Mouse (Mus musculus) thymus, adult 2 months (tissue): ENCODE measurements around the gene Cks1b. TPM values are rescaled to one million over a fixed set of nuclear protein-coding genes. Genes with fewer than 3 reads are reported as not detected.

Experiments
- DNase-seq: peaks from one replicate; pipeline ENCODE4 v3.0.0; 2021
- H3K27ac ChIP-seq: fragments of 200-500 bp; 2 replicates; pipeline ENCODE4 v1.5.1; 2012; ENCODE audit warnings: low read length, control low read depth; ENCODE audit not compliant: control insufficient read depth, insufficient read depth
- H3K27me3 ChIP-seq: fragments of 200-500 bp; 2 replicates; pipeline ENCODE4 v1.6.1; 2012; ENCODE audit warnings: mild to moderate bottlenecking, low read length, moderate library complexity, mixed read lengths; ENCODE audit not compliant: control insufficient read depth, insufficient read depth
- H3K36me3 ChIP-seq: fragments of 200-500 bp; 2 replicates; pipeline ENCODE4 v1.6.1; 2012; ENCODE audit warnings: mild to moderate bottlenecking, low read length, moderate library complexity; ENCODE audit not compliant: control insufficient read depth, insufficient read depth
- H3K4me1 ChIP-seq: fragments of 200-500 bp; replicated peaks from 2 replicates; pipeline ENCODE4 v1.6.1; 2012; ENCODE audit warnings: low read length; ENCODE audit not compliant: control insufficient read depth, insufficient read depth
- H3K4me3 ChIP-seq: fragments of 200-500 bp; 2 replicates; pipeline ENCODE4 v1.5.1; 2012; ENCODE audit warnings: mild to moderate bottlenecking, low read length, control low read depth, moderate library complexity; ENCODE audit not compliant: control insufficient read depth, insufficient read depth
- CTCF ChIP-seq: fragments of 200-500 bp; IDR thresholded peaks from 2 replicates; pipeline ENCODE4 v1.5.1; 2012; ENCODE audit warnings: mild to moderate bottlenecking, control low read depth, low read length, moderate library complexity, borderline replicate concordance; ENCODE audit not compliant: control insufficient read depth, poor library complexity, insufficient read depth; ENCODE audit errors: extremely low read depth
- POLR2A ChIP-seq: fragments of 200-500 bp; IDR thresholded peaks from 2 replicates; pipeline ENCODE4 v1.6.1; 2012; ENCODE audit warnings: mild to moderate bottlenecking, low read length, control low read depth, moderate library complexity; ENCODE audit not compliant: control insufficient read depth, poor library complexity, insufficient read depth; ENCODE audit errors: extremely low read depth
- WGBS: fragments of 180-500 bp; shearing (Covaris S2); methylation state at CpG from one replicate; pipeline ENCODE4 v1.1.7; 2018; 5-methylcytosine and 5-hydroxymethylcytosine counted together
- polyA plus RNA-seq: library from polyadenylated mRNA; depleted of rRNA; stranded (reverse); fragments of >200 nt; gene quantifications from 2 replicates; pipeline ENCODE4 v1.2.3, GENCODE M21; 2012; rRNA removed

Gene Cks1b
- polyA plus RNA-seq, 1 experiment = 104 TPM

DNA sequence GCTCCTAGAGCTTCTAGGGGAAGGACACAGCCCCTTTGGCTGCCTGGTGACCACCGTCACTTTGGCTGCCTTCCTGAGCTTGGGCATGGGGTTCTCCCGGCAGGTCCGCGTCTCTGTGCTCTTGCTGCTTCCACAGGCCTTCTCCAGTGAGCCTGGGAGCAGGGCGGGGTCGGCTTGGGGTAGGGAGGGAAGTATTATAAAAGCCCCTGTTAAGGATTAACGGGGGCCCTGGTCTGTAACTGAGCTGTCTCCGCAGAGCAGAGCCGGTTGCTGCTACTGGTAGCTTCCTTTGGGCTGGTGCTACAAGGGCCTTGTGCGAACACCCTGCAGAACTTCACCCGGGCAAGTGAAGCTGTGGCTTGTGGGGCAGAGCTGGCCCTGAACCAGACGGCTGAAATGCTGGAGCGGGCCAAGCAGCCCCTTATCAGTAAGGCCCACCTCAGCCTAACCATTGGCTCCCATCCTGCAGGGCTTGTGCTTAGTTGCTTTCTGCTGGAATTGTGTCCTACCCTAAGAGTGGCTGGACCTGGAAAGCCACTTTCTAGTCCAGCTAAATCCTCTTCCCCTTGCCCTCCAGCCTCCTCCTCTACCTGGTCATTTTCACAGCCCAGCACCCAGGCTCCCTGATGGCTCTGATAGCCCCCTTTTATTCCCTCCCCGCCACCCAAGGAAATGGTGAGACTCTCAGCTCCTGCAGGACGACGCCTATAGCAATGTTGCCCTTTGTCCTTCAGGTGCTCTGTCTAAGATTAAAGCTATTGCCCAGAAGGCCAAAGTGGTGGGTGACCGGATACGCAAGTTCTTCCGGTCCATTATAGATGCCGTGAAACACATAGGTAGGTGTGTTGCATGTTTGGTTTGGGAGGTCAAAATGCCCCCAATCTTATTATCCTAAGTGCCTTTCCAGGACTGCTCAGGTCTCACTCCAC is 52.4 kb downstream of the Cks1b start:
- 94% methylated on average over 20 of the region's 20 CpGs for WGBS
- H3K4me1 ChIP-seq = no peaks in the 10 kb centered on the region
- DNase-seq = no peak
- no peak overlapping the region for H3K4me3 ChIP-seq
- H3K36me3 ChIP-seq = no peaks in the 10 kb centered on the region
- TF ChIP-seq CTCF = no peak
- no peak for TF ChIP-seq POLR2A
- no peak overlapping the region for H3K27ac ChIP-seq
- H3K27me3 ChIP-seq = no peaks in the 10 kb centered on the region

Other genes starting within 250 kb of the Cks1b start
- gene Scamp3, start 240.9 kb downstream of the Cks1b start, polyA plus RNA-seq = 240 and 251 TPM in 2 replicates
- 250 and 278 TPM in 2 replicates for gene Fam189b, start 235.2 kb downstream of the Cks1b start, polyA plus RNA-seq
- gene Gba, start 215.5 kb downstream of the Cks1b start, polyA plus RNA-seq = 98.8 and 117 TPM in 2 replicates
- 7.2 and 10.9 TPM in 2 replicates for gene Thbs3, start 203.2 kb downstream of the Cks1b start, polyA plus RNA-seq
- 209 and 224 TPM in 2 replicates for gene Mtx1, start 191.3 kb downstream of the Cks1b start, polyA plus RNA-seq
- 14.1 and 14.4 TPM in 2 replicates for gene Muc1, start 189.3 kb downstream of the Cks1b start, polyA plus RNA-seq
- 171 and 183 TPM in 2 replicates for gene Krtcap2, start 172.4 kb downstream of the Cks1b start, polyA plus RNA-seq
- 12.1 and 13.0 TPM in 2 replicates for gene Trim46, start 172.1 kb downstream of the Cks1b start, polyA plus RNA-seq
- gene Dpm3, start 159.0 kb downstream of the Cks1b start, polyA plus RNA-seq = 477 and 588 TPM in 2 replicates
- gene Slc50a1, start 147.8 kb downstream of the Cks1b start, polyA plus RNA-seq = 196 and 251 TPM in 2 replicates
- gene Efna1, start 137.2 kb downstream of the Cks1b start, polyA plus RNA-seq = 6.3 and 9.7 TPM in 2 replicates
- gene Efna3, start 95.4 kb downstream of the Cks1b start, polyA plus RNA-seq = 3.7 and 4.2 TPM in 2 replicates
- 12.5 TPM in 2 replicates for gene Efna4, start 80.4 kb downstream of the Cks1b start, polyA plus RNA-seq
- gene Adam15, start 68.4 kb downstream of the Cks1b start, polyA plus RNA-seq = 38.7 and 49.6 TPM in 2 replicates
- 0.36 and 0.50 TPM in 2 replicates for gene Dcst2, start 56.4 kb downstream of the Cks1b start, polyA plus RNA-seq
- 0.24 and 0.32 TPM in 2 replicates for gene Dcst1, start 53.1 kb downstream of the Cks1b start, polyA plus RNA-seq
- gene Zbtb7b, start 23.6 kb downstream of the Cks1b start, polyA plus RNA-seq = 59.8 and 64.9 TPM in 2 replicates
- 0.66 TPM in 1 of 2 replicates, not detected in the other for gene Lenep, start 15.6 kb downstream of the Cks1b start, polyA plus RNA-seq
- gene Flad1, start 6.5 kb downstream of the Cks1b start, polyA plus RNA-seq = 57.0 and 58.3 TPM in 2 replicates
- 89.9 and 92.1 TPM in 2 replicates for gene Shc1, start 60 bp upstream of the Cks1b start, polyA plus RNA-seq
- gene Pygo2, start 11.8 kb upstream of the Cks1b start, polyA plus RNA-seq = 82.3 and 133 TPM in 2 replicates
- gene Pbxip1, start 18.3 kb upstream of the Cks1b start, polyA plus RNA-seq = 36.5 and 41.6 TPM in 2 replicates
- 20.0 and 22.6 TPM in 2 replicates for gene Pmvk, start 36.2 kb upstream of the Cks1b start, polyA plus RNA-seq
- 1.6 and 2.4 TPM in 2 replicates for gene Kcnn3, start 101.8 kb upstream of the Cks1b start, polyA plus RNA-seq